Mouse (Mus musculus) ES-E14 (cell line): ENCODE results near the gene Tiam1. TPM values are rescaled to one million over a fixed set of nuclear protein-coding genes. Genes with fewer than 3 reads are reported as not detected.

Source experiments
- DNase-seq: peaks from one replicate; pipeline ENCODE4 v3.0.0-alpha.2; 2013; ENCODE audit warnings: low read depth, low spot score
- H3K27ac ChIP-seq: 2 replicates; pipeline ENCODE4 v1.5.1; 2012; ENCODE audit warnings: low read depth, mild to moderate bottlenecking, low read length, moderate library complexity, mixed read lengths; ENCODE audit not compliant: poor library complexity, insufficient read depth, severe bottlenecking
- H3K36me3 ChIP-seq: 2 replicates; pipeline ENCODE4 v1.6.1; 2012; ENCODE audit warnings: mild to moderate bottlenecking, low read length, moderate library complexity, mixed read lengths; ENCODE audit not compliant: control insufficient read depth, poor library complexity, insufficient read depth, severe bottlenecking
- H3K4me1 ChIP-seq, 2 experiments: fragments of 150-350 bp in 1 of 2; sonication (generic) in 1 of 2; 2 replicates each; pipeline ENCODE4 v1.6.1; 2012; ENCODE audit warnings: low read length in 2 of 2, mild to moderate bottlenecking in 1 of 2, mixed read lengths in 1 of 2; ENCODE audit not compliant: control insufficient read depth in 2 of 2, insufficient read depth in 2 of 2, poor library complexity in 1 of 2
- H3K4me3 ChIP-seq, 2 experiments: fragments of 150-350 bp in 1 of 2; sonication (generic) in 1 of 2; 2 replicates each; pipeline ENCODE4 v1.5.1; 2012; ENCODE audit warnings: low read length in 2 of 2, low read depth in 1 of 2, mild to moderate bottlenecking in 1 of 2, mixed read lengths in 1 of 2; ENCODE audit not compliant: insufficient read depth in 1 of 2, poor library complexity in 1 of 2, severe bottlenecking in 1 of 2
- H3K9ac ChIP-seq: 2 replicates; pipeline ENCODE4 v1.6.1; 2012; ENCODE audit warnings: low read depth, mild to moderate bottlenecking, low read length, mixed read lengths; ENCODE audit not compliant: poor library complexity, insufficient read depth, severe bottlenecking
- H3K9me3 ChIP-seq: fragments of 150-350 bp; sonication (generic); 2 replicates; pipeline ENCODE4 v1.6.1; 2012; ENCODE audit warnings: low read depth, mild to moderate bottlenecking, low read length; ENCODE audit not compliant: control insufficient read depth, insufficient read depth
- CHD2 ChIP-seq: IDR thresholded peaks from 2 replicates; pipeline ENCODE4 v1.6.1; 2014; ENCODE audit warnings: mild to moderate bottlenecking, low read depth, low read length, inconsistent platforms
- HCFC1 ChIP-seq: IDR thresholded peaks from 2 replicates; pipeline ENCODE4 v1.6.1; 2012; ENCODE audit warnings: low read length, inconsistent platforms, borderline replicate concordance; ENCODE audit not compliant: insufficient read depth
- MAFK ChIP-seq: IDR thresholded peaks from 2 replicates; pipeline ENCODE4 v1.6.1; 2014; ENCODE audit warnings: mild to moderate bottlenecking, low read depth, low read length, inconsistent platforms; ENCODE audit not compliant: insufficient read depth
- ZC3H11A ChIP-seq: IDR thresholded peaks from 2 replicates; pipeline ENCODE4 v1.6.1; 2012; ENCODE audit warnings: low read depth, mild to moderate bottlenecking, inconsistent platforms, low read length, borderline replicate concordance
- ZNF384 ChIP-seq: IDR thresholded peaks from 2 replicates; pipeline ENCODE4 v1.6.1; 2012; ENCODE audit warnings: low read depth, low read length, inconsistent platforms
- in situ Hi-C, 2 experiments: fragments of 600-800 bp; cut with MboI; formaldehyde crosslinking; loops; one replicate each; pipeline ENCODE4 v1.15.1; 2025; ENCODE audit warnings: low sequenced_read_pairs in 2 of 2, inconsistent platforms in 1 of 2; ENCODE audit not compliant: unreplicated experiment in 2 of 2
- total RNA-seq: library from RNA; depleted of rRNA; stranded (reverse); fragments of 300-350 nt; gene quantifications from 2 replicates; pipeline ENCODE4 v1.2.3, GENCODE M21; 2012

Gene Tiam1
- total RNA-seq, 1 experiment, result 15.7 TPM

DNA sequence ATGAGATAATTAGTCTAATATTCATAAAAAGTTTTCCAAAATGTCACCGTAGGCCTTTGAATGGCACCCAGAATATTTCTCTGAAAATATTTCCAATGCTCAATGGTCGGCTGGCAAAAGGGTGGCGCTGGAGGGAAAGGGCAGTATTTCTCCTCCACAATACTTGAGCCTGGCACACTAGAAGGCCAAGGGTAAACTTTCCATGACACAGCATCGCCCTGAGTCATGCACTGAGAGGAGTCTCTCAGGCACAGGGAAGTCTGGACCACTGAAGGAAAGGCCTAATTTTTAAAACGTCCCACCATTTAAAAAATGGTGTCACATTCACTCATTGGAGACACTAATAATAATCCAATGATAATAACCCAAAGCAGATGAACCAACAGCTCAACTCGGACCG lies 9.2 kb downstream of the Tiam1 start:
- no peak overlapping the region for H3K9ac ChIP-seq
- TF ChIP-seq CHD2 (no peak), ZNF384 (no peak), MAFK (no peak), HCFC1 (no peak), ZC3H11A (no peak)
- in situ Hi-C loops, result no loop called here

DNA sequence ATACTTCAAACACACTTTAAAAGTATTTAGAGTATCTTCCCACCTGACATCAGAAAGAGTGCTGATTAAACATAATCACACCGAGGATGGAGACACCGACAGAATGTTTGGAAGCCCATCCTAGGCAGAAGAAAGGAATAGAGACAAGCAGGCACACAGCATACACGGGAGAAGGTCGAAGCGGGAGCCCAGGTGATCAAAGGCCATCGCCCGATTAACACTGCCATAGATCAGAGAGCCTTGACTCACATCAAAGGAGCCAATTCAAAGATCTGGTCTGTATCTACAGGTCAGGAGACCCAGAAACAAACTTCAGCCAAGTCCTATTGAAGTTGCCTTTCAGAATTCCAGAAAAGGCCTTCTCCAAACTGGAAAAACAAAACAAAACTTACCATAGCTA lies 10.8 kb downstream of the Tiam1 start:
- H3K4me1 ChIP-seq, result peaks cover 5 to 15% of the 10 kb centered on the region in 2 experiments; a peak in 3 of 4 replicates
- no peaks in the 10 kb centered on the region for H3K36me3 ChIP-seq
- in situ Hi-C loops, result no loop called here
- H3K9me3 ChIP-seq, result no peaks in the 10 kb centered on the region
- H3K9ac ChIP-seq, result no peak overlapping the region
- no peak overlapping the region for H3K4me3 ChIP-seq
- no peak for DNase-seq
- H3K27ac ChIP-seq, result no peak overlapping the region
- TF ChIP-seq HCFC1 (no peak), ZNF384 (no peak), MAFK (no peak), CHD2 (no peak), ZC3H11A (no peak)

More for the DNA sequence above, 9.2 kb downstream of the Tiam1 start:
- no peaks in the 10 kb centered on the region for H3K36me3 ChIP-seq
- H3K4me3 ChIP-seq, result no peak overlapping the region
- H3K4me1 ChIP-seq, result peaks cover 4 to 10% of the 10 kb centered on the region in 2 experiments; a peak in 2 of 4 replicates
- H3K27ac ChIP-seq, result no peak overlapping the region
- no peak for DNase-seq
- H3K9me3 ChIP-seq, result no peaks in the 10 kb centered on the region

DNA sequence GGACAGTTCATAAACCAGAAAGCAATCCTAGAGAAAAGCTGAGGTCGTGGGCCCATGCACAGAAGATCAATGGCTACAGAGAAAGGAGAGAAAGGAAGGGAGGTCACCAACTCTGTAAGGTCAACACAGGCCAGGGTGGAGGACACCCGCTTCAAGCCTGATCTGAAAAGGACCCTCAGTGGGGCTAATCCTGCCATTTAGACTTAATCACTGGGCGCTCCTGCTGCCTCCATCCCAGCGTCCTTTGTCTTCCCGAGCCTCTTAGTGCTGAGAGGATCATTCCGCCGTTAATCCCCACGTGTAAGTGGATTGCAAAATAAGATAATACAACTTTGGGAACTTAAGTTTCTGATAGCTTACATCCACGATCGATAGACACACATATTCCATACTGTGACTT lies 11.2 kb downstream of the Tiam1 start:
- Histone ChIP-seq H3K4me3 (no peak overlapping the region), H3K9me3 (no peaks in the 10 kb centered on the region), H3K9ac (no peak overlapping the region), H3K36me3 (no peaks in the 10 kb centered on the region), H3K4me1 (peaks cover 5 to 12% of the 10 kb centered on the region in 2 experiments; a peak in 3 of 4 replicates), H3K27ac (no peak overlapping the region)
- TF ChIP-seq MAFK (no peak), HCFC1 (no peak), ZC3H11A (no peak), CHD2 (no peak), ZNF384 (no peak)
- no peak for DNase-seq
- in situ Hi-C loops, result no loop called here

DNA sequence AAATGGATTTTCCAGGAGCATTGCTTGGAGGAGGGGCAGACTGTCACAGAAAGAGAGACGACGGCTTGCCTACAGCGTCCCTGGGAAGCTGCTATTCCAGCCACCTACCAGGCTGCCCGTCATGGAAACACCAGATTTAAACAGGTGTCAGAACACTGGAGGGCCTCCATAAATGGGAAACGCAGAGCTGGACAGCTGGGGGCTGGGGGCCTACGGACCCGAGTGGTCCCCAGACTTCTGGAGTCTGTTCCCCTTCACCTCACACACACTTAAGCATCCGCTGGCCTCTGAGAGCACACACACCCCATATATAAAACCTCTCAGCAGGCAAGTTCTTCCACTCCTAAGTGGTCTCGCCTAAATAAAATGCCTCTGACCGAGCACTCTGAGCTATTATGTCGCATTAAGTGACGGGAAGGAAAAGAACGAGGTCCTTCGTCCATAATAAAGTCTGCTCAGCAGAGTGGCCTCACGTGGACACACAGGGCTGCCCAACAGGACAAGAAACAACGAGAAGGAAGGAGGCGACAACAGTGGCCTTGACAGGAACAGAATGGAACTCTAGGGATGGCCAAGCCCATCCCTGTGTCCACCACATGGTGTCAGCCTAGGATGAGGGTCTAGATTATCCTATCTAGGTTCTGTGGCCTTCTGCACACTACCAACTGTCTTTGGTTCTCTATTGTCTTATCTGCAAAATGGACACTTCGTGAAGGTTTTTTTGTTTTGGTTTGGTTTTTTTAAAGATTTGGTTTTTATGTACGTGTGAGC lies 14.6 kb downstream of the Tiam1 start:
- H3K9me3 ChIP-seq, result no peaks in the 10 kb centered on the region
- TF ChIP-seq ZC3H11A, result no peak
- no peak for TF ChIP-seq MAFK
- no peak for TF ChIP-seq HCFC1
- no peak for TF ChIP-seq CHD2
- no peak for TF ChIP-seq ZNF384
- H3K4me1 ChIP-seq, result peaks cover 2 to 12% of the 10 kb centered on the region in 2 experiments; a peak in 3 of 4 replicates
- H3K9ac ChIP-seq, result no peak overlapping the region
- H3K36me3 ChIP-seq, result no peaks in the 10 kb centered on the region
- H3K27ac ChIP-seq, result no peak overlapping the region
- no peak overlapping the region for H3K4me3 ChIP-seq
- no peak for DNase-seq
- in situ Hi-C loops, result no loop called here

DNA sequence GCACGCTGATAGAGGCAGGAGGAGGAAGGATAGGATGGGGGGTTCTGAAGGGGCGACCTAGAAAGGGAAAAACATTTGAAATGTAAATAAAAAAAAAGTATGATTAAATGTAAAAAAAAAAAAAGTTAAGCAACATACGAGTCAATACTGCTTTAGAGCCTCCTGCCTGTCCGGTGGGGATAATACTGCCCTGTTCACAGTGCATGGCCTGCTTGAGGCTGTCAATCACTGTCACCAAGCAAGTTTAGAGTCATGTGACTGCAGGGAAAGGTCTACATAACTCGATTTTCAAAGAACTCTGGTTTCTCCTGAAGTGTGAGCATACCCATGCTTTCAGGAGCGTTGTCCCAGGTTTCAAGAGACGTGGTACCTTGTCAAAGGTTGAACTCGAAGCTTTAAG lies 15.2 kb downstream of the Tiam1 start:
- H3K4me1 ChIP-seq, result peaks cover 2 to 12% of the 10 kb centered on the region in 2 experiments; a peak in 3 of 4 replicates
- DNase-seq, result no peak
- no peak overlapping the region for H3K9ac ChIP-seq
- H3K36me3 ChIP-seq, result no peaks in the 10 kb centered on the region
- TF ChIP-seq HCFC1 (no peak), MAFK (no peak), ZNF384 (no peak), CHD2 (no peak), ZC3H11A (no peak)
- no peak overlapping the region for H3K27ac ChIP-seq
- no peaks in the 10 kb centered on the region for H3K9me3 ChIP-seq
- in situ Hi-C loops, result no loop called here
- H3K4me3 ChIP-seq, result no peak overlapping the region
